Mouse (Mus musculus): ENCODE measurements around the gene A630095N17Rik. TPM values are rescaled to one million over a fixed set of nuclear protein-coding genes. Genes with fewer than 3 reads are reported as not detected.
"Not testable (repeated sequence)": the region's sequence is repeated elsewhere in the genome, so short reads cannot be mapped to it uniquely, and the experiment has no call there.

A630095N17Rik gene
- total RNA-seq, 2 experiments from 2014 or later, result not detected

DNA sequence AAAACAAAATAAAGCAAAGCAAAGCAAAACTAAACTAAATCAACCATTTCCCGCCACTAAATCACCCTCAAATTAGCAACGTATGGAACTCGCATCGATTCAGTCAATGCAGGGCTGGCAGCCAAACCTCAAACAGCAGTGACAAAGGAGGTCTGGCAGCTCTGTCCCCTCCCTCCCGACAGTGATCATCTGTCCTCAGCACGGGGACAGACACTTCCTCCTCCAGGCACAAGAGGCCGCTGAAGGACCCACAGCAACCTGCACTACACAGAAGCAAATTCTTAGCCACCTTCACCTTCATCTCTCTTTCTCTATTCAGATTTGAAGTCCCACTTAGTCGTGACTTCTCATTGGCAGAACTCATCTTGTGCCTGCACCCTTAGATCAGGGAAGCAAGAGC, 2.7 kb upstream of the A630095N17Rik start:
- peak; percentile 85 for TF ChIP-seq CTCF (IDR thresholded peaks at IDR 0.05)
- Histone ChIP-seq H3K27ac (peak overlapping the region; percentile 100), H3K4me3 (peak overlapping the region; percentile 39)
- intact Hi-C loops (cut with DNase I), result no loop called here
- peak; percentile 77 for DNase-seq

DNA sequence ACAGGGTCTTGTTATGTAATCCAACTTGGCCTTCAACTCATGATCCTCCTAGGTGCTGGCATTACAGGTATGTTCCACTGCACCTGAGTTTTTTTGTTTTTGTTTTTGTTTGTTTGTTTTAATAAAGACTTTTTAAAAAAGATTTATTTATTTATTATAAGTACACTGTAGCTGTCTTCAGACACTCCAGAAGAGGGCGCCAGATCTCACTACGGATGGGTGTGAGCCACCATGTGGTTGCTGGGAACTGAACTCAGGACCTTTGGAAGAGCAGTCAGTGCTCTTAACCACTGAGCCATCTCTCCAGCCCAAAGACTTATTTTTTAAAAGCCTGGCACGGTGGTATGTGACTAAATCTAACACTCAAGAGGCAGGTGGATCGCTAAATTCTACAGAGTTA, 587 bp upstream of the A630095N17Rik start:
- H3K27ac ChIP-seq; DNase-seq; H3K4me3 ChIP-seq; intact Hi-C loops (cut with DNase I): not testable (repeated sequence)
- TF ChIP-seq CTCF (IDR thresholded peaks at IDR 0.05), result peak; percentile 24; the same call in 1 of the 2 replicates

DNA sequence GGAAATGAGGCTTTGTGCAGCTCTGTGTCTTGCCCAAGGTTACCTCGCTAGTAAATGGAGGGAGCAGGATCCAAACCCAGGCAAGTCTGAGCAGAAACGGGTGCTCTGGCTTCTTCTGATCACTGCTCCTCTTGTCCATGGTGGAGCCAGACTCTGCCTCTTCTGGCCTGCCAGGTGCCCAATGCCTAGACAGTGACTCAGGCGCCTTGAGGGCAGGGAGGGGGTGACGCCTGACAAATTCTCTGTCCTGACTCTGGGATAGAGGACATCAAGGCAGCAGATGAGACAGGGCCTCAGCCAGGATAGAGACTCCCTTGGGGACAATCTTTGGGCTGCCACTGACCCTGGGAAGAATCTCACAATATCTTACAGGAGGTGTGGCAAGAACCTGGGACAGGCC, 678 bp downstream of the A630095N17Rik start:
- no peak overlapping the region for H3K4me3 ChIP-seq
- intact Hi-C loops (cut with DNase I), result no loop called here
- DNase-seq, result no peak
- no peak overlapping the region for H3K27ac ChIP-seq
- no peak for TF ChIP-seq CTCF (IDR thresholded peaks at IDR 0.05)

DNA sequence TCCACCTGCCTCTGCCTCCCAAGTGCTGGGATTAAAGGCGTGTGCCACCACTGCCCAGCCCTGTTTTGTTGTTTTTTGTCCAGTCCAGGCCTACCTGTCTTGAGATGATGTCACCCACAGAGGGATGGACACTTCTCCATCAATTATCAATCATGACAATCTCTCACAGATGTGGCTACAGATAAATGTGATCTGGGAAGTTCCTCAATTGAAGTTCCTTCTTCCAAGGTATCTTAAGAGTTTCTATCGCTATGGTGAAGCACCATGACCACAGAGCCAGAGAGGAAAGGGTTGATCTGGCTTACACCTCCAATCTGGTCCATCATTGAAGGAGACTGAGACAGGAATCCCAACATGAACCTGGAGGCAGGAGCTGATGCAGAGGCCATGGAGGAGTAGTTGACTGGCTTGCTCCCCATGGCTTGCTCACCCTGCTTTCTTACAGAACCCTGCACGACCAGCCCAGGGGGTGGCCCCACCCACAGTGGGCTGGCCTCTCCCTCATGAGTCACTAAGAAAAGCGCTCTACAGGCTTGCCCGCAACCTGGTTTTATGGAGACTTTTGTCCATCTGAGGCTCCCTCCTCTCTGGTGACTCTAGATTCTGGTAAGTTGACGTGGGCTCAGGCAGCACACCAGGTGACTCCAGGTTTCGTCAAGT, 1.4 kb downstream of the A630095N17Rik start:
- Histone ChIP-seq H3K27ac (no peak overlapping the region), H3K4me3 (no peak overlapping the region)
- TF ChIP-seq CTCF (IDR thresholded peaks at IDR 0.05), result no peak
- intact Hi-C loops (cut with DNase I), result no loop called here
- DNase-seq, result no peak

DNA sequence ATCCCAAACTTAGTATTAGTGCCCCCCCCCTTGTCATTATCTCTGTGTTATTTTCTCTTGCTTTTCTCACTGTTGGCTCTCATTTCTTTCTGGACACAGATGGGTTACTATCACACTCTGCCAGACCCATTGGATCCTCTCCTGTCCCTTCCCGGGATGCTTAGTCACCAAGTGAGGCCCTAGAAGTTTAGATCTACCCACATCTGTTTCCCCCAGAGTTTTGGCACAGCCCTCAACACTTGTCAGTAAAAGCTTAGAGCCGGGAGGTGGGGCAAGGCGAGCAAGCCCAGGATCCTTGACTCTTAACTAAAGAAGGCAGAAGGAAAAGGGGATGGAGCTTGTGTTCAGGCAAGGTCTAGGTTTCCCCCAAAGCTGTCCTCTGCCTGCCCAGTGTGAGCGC, 2.7 kb downstream of the A630095N17Rik start:
- Histone ChIP-seq H3K4me3 (no peak overlapping the region), H3K27ac (no peak overlapping the region)
- no peak for DNase-seq
- no peak for TF ChIP-seq CTCF (IDR thresholded peaks at IDR 0.05)
- intact Hi-C loops (cut with DNase I), result no loop called here

DNA sequence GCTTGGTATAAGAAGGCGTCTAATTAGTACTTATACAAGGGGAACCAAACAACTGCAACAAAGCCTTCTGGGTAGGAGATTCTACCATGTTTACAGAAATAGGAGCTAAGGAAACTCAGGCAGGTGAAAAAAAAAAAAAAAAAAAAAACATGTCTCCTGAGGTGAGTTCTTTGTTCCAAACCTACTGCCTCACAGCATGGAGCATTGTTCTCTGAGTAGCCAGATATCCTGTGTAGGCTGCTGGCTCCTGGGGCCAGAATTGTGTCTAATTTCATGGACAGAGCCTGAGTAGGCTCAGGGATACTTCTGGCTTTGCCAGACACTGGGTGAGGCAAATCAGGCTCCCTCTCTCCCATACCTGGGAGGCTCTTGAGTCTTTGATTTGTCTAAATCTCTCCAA, 4.2 kb downstream of the A630095N17Rik start:
- Histone ChIP-seq H3K4me3 (no peak overlapping the region), H3K27ac (peak overlapping the region; percentile 54)
- intact Hi-C loops (cut with DNase I), result no loop called here
- no peak for DNase-seq
- TF ChIP-seq CTCF (IDR thresholded peaks at IDR 0.05), result no peak

DNA sequence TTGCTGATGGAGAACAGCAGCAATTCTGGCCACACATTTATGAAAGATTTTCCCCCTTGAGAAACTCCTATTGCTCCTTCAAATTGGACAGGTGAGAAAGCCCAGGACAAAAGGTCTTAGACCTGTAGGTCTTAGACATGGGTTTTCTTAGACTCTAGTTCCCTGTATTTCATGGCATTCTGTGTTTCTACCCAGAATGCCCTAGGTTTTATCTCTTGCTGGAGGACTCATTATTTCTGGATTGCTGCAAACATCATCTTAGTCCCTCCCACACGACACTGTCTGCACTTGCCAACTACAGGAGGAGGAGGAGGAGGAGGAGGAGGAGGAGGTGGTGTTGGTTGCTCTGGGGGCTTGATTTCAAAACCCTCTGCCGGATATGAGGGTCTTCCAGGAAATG, 5.8 kb downstream of the A630095N17Rik start:
- intact Hi-C loops (cut with DNase I), result no loop called here

DNA sequence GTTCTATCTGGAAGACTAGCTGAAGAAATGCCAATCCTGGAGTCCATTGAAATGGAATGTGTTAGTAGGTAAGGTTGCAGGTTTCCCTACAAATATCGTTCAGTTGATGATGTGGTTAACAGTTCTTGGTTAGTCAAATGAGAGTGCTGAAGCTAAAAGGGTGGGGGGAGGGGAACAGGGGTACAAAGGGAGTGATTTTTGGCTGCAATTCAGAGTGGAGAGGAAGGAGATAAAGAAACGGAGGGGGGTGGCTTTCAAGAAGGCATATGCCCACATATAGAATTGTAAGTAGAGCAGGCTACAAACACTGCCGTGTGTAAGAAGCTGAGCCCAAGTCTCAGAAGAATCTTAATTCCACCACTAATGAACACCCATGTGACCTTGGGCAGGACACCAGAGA, 6.4 kb downstream of the A630095N17Rik start:
- TF ChIP-seq CTCF (IDR thresholded peaks at IDR 0.05), result no peak
- intact Hi-C loops (cut with DNase I), result no loop called here

More for the DNA sequence above, 5.8 kb downstream of the A630095N17Rik start:
- no peak for TF ChIP-seq CTCF (IDR thresholded peaks at IDR 0.05)
- H3K4me3 ChIP-seq, result no peak overlapping the region
- no peak overlapping the region for H3K27ac ChIP-seq
- DNase-seq, result no peak

DNA sequence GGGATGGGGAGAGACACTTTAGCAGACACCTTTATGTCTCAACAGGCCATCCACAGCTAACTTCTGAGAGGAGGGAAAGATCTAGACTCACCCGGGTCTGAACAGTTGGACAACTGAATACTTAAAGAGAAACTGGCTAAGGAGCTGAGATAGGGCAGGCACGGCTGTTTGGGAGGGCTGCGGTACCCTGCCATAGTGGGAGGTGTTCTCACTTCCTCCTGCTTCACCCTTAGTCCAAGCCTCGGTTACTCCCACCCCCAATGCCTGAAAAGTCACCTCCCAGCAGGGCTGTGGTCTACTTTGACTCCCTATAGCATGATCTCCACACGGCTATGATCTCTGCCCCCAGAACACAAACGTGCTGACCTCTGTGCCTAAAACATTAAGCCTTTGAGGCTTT, 8.4 kb downstream of the A630095N17Rik start:
- Histone ChIP-seq H3K4me3 (no peak overlapping the region), H3K27ac (no peak overlapping the region)
- intact Hi-C loops (cut with DNase I), result no loop called here
- DNase-seq, result no peak
- no peak for TF ChIP-seq CTCF (IDR thresholded peaks at IDR 0.05)

More for the DNA sequence above, 6.4 kb downstream of the A630095N17Rik start:
- Histone ChIP-seq H3K27ac (no peak overlapping the region), H3K4me3 (no peak overlapping the region)
- no peak for DNase-seq

DNA sequence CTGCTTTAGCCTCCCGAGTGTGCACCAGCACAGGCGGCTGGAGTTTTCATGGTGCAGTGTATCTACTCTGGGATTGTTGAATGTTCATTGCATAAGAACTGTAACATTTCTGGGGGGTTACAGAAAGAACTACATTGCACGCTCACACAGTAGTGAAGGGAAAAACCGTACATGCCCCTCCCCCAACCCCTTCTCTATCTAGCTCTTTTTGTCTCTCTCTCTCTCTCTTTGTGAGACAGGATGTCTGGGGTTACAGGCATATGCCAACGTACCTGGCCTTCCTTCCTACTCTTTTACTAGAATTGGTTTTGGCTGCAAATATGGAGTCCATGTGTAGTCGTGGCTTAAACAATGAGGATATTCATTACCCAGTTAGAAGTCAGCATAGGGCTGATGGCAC, 9.0 kb downstream of the A630095N17Rik start:
- DNase-seq, result no peak
- TF ChIP-seq CTCF (IDR thresholded peaks at IDR 0.05), result no peak
- Histone ChIP-seq H3K4me3 (no peak overlapping the region), H3K27ac (no peak overlapping the region)
- intact Hi-C loops (cut with DNase I), result no loop called here

DNA sequence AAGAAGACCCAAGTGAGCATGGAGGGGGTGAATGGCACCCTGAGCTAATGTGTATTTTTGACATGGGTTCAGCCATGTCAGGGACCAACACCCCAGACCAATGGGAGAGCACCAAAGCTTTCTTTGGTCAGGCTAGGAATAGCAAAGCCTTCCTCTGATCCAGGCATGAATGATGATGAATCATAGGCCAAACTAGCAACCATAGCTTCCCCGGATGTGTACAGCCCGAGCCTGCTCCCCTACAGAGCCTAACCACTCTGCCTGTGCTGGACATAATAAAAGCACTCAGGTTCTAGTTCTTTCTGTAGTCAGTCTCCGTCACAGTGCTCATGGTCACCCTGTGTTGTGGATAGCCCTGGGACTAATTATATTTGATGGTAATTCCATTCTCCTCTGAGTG, 10.4 kb downstream of the A630095N17Rik start:
- no peak overlapping the region for H3K27ac ChIP-seq
- no peak for TF ChIP-seq CTCF (IDR thresholded peaks at IDR 0.05)
- no peak overlapping the region for H3K4me3 ChIP-seq
- DNase-seq, result no peak
- intact Hi-C loops (cut with DNase I), result no loop called here

DNA sequence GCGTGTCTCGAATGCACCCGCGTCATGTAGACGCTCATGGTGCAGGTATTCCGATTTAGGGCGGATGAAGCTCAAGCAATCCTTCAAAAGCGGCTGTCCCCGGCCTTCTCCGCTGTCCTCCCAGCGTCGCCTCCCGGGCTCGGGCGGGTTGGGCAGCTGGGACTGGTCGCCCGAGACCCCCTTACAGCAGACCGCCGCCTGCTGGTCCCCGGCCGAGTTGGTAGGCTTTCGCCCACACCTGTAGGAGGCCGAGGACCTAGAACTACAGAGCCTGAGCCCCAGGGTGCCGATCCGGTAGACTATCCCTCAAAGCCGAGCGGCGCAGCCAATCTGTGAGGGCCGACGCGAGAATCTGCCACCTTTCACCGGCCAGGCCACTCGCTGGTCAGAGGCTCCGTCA, 12.4 kb downstream of the A630095N17Rik start, which contains the start of gene Tuba4a:
Gene Tuba4a (minus strand): TSS at position 335 of the 400 bp plus-strand sequence.
- peak; percentile 69 for DNase-seq
- TF ChIP-seq CTCF (IDR thresholded peaks at IDR 0.05), result peak; percentile 31
- intact Hi-C loops (cut with DNase I), result loop anchor here (2.0 kb wide), 1 partner anchor 17 kb away; the partner anchor contains the start of gene Dnajb2
- Histone ChIP-seq H3K27ac (peak within 1 kb of the TSS; percentile 98), H3K4me3 (peak within 1 kb of the TSS; percentile 88)

DNA sequence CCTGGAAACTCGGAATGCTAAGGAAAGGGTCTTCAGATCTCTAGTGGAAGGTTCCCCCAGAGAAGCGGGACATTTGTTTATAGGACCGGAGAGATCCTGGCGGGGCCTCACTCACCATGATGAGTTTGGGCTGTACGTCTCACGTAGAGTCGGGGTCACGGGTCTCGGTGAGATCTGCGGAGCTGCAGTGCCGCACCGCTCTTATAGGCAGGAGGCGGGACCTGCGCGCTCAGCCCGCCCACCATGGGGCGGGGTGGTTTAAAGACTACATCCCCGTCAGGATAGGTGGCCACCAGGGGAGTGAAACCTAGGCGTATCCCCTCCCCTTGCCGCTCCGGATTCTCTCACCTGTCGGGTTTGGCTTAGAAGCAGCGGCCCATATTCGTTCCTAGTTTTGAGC, 12.8 kb downstream of the A630095N17Rik start:
- intact Hi-C loops (cut with DNase I), result loop anchor here (2.0 kb wide), 1 partner anchor 18 kb away; the partner anchor contains the start of gene Dnajb2
- TF ChIP-seq CTCF (IDR thresholded peaks at IDR 0.05), result peak; percentile 19; the same call in 1 of the 2 replicates
- H3K27ac ChIP-seq, result peak overlapping the region; percentile 98
- H3K4me3 ChIP-seq, result peak overlapping the region; percentile 88
- DNase-seq, result peak; percentile 95

Measured in gastrocnemius, adult 2 months (tissue).